Mouse (Mus musculus): ENCODE measurements at regions not wholly inside any gene's neighbourhood (a gene's known extent, or its start where the extent isn't known, plus 50 kb on each side); places are given as distances from the start of the nearest gene placed in this dataset.
A peak's percentile ranks its signal among the peaks of the same experiment; 100 is the strongest.

DNA sequence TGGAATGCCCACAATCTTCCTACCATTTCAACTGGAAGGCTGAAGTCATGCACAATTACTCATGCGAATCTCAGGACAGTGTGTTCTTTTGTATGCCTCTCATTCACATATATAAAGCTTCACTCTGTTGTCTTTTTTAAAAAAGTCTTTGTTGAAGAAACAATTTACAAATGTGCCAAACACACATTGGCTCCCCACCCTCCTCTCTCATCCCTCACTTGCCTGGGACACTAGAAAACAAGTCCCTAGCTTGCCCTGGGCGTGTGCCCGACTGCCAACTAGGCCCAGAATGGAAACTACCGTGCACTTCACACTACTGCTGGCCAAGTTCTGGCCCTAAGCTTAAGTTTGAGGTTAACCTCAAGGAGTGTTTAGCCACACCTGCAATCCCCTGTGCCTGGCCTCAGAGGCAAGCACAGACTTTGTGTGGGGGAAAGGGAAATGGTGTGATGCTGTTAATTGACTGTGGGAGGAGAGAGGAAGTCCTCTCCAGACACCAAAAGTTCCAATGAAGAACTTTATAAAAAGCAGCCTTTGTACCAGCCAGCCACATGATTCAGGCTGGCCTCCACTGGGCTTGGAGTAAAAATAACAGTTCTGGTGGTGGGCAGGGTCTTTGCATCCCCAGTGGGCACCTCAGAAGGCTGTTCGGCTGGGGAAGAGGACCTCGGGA, 70.2 kb upstream of the Picalm start:
- peak; percentile 69 for DNase-seq

DNA sequence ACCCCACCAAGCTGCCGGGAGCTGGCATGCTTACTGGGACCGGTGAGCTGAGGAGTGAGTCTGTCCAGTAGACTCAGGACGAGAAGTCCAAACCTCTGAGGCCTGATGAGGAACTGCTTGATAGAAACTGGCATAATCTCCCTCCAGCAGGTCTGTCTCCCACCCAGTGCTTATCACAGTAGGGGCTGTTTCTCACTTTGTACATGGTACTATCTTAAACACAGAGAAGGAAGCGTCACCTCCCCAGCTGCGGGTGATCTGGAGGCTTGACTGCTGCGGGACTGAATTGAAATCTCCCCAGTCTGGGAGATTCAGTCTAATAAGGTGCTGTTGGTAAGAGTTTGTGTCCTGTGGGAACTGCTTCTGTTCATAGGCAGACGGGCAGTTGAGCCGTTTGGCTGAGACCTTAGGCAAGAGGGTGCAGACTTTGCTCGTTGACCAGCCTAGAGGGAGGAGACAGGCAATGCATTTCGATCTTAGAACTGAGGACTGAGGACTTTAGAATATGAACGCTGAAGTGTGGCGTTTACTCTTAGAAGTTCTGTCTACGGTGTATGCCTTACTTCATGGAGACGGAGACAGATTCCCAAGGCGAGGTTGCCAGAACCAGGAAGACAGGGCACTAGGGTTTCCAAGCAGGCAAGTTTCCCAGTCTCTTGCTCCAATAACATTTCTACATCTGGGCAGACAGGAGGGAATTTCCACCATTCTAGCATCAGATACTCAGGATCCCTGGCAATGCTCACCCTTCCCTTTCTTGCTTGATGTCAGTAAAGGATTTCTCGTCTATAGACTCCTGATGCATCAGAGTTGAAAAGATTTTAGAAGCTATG, 69.5 kb upstream of the Picalm start:
- DNase-seq, result no peak

DNA sequence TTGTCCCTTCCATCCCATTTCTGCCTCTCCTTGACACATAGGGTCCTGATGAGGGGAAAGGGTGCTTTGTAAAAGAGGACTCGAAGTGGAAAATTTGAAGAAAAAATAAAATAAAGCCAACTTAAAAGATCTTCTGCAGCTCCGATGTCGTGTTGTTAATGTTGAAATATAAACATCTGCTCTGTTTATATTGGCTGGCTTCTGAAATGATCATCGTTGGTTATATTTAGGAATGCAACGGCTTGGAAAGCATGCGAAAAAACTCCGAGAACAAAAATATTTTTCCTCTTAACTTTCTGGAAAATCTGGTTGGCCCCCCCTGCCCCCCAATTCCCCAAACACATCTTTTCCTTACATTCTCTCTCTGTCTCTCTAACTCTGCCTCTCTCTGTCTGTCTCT, 68.3 kb upstream of the Picalm start:
- DNase-seq, result no peak

DNA sequence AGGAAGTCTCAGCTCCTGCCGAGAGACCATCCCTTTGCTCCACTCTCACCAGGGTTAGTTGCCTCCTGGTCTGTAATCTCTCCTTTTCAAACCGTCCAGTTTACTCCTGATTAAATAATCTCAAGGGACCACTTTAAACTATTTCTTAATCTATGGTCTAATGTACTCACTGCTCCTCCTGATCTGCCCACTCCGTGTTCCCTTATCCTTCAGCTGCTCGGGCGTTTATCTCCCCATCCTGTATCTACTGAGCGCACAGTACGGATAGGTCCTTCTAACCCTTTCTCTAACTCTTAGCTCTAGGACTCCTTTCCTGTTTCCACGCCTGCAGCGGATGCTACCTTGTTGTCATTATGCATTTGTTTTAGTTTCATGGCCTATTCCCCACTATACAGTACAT, 67.1 kb upstream of the Picalm start:
- no peak for DNase-seq

DNA sequence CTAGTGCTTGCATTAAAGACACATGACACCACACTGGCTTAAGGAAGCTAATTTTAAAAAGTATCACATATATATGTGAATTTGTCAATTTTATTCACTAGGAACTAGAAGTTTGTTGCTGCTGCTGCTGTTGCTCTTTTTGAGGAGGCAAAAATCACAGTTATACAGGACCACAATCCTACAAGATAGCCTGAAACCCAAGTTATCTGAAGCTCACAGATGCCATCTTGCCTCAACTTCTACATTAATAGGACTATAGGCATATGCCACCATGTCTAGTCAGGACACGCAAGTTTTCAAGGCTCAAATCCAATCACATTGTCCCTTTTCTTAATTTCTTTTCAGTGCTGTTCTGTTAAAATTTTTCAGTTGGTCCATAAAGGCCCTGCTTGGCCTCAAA, 65.8 kb upstream of the Picalm start:
- no peak for DNase-seq

DNA sequence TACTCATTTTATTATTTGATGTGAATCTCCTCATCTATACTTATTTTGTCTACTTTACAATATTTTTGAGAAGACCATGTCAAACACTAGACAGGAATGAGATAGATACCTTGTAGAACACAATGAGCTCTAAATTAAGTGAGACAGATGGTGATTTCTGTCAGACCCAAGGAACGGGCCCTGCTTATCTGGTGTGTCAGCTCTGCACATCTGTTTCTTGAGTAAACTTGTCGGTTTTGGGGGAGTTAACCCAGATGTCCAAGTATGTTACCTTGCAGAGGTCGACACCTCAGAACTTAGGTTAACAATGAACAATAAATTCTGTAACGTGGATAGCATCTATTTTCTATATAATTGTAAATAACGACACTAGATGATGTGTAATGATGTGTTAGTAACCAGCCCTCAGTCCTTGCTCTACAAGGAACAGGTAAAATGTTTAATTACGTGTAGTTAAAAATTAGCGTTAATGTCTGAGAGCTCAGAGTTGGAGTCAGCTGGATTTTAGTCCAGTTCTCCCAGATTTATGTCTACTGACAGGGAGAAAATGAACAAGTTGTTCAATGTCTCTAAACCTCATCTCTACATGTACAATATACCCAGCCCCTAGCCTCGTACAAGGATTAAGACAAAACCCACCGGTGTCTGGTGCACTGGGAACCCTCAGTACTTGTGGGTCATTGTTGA, 64.6 kb upstream of the Picalm start:
- DNase-seq, result no peak

DNA sequence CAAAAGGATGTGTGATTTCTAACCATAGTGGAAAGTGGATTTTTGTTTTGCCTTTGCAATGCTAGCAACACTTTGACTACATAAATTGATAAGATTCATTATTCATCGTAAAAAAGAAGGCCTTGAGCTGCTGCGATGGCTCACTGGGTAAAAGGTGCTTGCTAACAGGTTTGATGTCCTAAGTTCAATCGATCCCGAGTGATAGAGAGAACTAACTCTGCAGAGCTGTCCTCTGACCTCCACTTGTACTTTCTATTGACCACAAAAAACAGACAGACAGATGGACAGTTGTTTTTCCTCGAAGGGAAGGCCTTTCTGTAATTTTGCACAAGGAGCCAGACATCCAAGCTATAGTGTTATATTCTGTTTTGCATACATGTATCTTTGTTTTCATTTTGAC, 63.7 kb upstream of the Picalm start:
- no peak for DNase-seq

DNA sequence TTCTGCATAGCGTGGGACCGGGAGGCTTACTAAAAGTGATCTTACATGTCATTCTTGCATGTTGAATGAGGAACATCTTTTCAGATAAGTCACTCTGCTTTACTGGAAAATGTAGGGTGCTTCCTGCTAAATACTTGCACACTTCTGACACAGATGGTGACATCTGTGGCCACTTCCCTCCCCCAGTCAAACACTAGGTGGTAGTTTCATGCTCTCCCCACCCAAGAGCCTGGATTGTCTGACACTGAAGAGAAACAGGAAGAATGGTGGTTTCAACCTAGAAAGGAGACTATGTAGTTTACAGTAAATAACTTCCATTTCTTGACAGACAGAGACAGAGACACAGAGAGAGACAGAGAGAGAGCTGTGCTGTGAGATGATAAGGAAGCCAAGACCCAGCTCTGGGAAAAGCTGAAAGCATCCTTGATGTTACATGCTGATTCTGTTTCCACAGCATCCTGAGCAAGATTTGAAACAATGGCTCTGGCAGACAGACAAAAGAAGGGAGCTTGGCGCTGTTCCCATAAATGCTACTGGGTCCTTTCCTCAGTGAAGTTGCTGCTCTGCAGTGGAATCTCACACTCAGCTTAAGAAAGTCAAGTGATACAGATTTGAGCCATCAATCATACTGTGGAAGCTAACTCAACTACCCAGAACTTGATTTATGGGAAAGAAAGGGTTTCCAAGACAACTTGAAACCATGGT, 61.9 kb upstream of the Picalm start:
- peak; percentile 58 for DNase-seq

DNA sequence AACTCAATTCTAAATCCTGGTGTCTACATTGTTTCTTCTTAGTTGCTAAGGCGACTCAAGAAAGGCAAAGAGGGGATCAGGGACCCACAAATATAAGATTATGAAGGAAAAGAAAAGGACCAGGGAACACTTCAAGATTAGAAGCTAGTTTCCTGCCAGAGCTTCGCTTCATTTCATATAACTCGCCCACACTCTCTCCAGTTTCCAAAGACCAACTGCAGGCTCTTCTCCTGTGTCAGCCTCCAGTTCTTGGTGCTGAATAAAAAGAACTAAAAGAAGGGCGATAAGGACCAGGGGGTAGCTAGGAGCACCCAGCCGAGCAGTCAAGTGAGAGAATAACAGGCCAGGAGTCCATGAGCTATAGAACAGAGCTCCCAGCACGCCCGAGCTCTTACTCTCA, 59.7 kb upstream of the Picalm start:
- no peak for DNase-seq

DNA sequence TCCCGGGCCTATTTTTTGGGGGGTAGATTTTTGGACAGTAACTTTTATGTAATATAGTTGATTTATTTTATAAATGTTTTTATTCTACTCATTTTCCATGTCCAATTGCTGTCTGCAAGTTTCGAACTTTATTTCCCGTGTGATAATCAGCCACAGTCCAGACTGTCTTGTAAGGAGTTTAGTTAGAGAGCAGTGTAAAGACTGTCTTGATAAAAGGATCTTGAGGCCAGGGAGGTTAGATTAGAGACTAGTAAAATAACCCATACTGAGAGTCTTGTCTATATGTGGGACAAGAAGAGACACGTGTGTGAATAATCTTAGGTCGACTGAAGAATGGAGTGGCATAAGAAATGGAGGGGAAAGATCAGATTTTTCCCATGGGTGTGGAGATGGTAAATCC, 56.1 kb upstream of the Picalm start:
- DNase-seq, result no peak

DNA sequence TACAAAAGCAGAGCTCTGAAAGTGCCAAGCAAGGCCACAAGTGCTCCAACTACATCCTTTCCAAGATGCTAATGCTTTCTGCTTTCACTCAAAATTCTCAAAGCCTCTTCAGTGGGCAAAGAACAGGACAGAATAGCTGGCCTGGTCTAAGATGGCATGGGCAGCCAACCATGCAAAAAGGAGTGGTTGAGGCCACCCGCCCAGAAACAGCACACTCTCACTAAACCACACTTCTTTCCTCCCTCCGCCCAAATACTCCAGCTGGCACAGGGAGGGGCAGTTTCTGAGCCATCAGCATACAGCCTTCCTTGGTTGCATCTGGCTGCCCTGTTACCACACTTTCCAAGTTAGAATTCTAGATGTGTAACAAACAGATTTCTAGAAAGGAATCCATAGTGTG, 55.4 kb upstream of the Picalm start:
- DNase-seq, result no peak

DNA sequence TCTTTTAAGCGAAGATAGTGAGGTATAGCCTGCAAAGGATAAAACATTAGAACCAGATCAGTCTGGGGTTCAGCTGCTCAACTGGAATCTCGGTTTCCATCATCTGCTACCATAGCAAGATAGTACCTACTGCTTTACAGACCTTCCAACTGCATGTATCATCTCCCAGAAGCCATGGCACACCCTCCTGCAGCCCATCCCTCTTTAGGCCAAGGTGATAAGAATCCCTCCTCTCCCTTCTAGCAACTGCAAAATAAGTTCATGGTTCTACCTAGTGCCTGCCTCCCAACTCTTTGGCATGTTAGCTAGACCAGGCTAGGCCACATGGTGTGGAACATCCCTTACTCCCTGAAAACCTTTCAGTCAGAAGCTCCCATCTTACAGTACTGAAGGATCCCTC, 52.4 kb upstream of the Picalm start:
- no peak for DNase-seq

DNA sequence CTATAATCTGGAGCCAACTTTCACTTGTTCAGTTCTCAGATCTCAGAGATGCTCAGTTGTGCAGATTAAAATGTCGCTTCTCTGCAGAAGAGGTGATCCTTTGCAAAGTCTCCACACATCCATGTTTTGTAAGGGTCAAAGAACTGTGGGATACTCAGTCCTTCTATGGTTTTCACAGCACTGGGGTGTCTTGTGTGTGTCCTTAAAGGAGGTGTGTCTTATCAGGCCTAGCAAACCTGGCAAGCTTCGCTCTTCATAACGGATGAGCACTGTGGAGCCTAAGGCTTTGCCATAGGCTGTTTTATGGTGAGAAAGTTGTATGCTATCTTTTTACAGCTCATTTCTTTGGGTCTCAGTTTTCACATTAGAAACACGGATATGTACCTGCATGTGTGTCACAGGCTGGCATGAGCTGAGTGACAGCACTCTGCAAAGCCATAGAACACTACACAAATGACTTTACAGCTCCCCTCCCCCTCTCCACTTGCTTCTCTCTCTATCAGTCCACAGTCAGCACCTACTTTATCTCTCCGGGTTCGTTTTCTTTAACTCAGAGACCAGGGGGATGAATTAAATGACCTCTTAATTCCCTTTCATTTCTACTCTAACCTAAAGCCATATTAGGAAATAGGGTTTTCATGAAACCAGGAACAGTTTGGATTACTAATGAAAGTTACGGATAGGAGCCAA, 49.8 kb upstream of the Picalm start:
- no peak for DNase-seq

All from lung, postnatal 36 days (tissue).